Mouse (Mus musculus) c-Kit-positive CD71-positive TER-119-negative erythroid progenitor cells, embryonic 14.5 days (primary cell): Measurements from ENCODE around the gene Fcrl1.
"Not testable (repeated sequence)": the region's sequence is repeated elsewhere in the genome, so short reads cannot be mapped to it uniquely, and the experiment has no call there.

Experiments used
- DNase-seq: peaks from one replicate; pipeline ENCODE4 v3.0.0-alpha.2; 2013; ENCODE audit warnings: low read depth

The Fcrl1 gene

GRCm38 (mm10) chr3:87376195-87377165 lies at the start of gene Fcrl1:
Fcrl1 (plus strand) TSS chr3:87376387.
- DNase-seq = no peak

DNA sequence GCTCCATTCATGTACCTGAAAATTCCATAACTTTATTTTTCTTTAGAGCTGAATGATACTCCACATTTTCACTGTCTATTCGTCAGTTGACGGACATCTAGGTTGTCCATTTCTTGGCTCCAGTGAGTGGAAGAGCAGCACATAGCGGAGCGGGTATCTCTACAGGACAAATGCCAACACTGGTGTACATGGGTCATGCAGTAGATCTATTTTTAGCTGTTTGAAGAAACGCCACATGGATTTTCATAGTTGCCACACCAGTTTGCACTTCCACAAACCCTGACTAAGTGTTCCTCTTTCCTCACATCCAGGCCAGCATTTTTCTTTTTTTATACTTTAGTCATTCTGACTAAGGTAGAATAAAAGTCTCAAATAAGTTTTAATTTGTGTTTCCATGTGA lies 38.3 kb upstream of the Fcrl1 start:
- DNase-seq = no peak

- not testable (repeated sequence) for DNase-seq
Measured at GRCm38 (mm10) chr3:87350992-87351391, 25.2 kb upstream of the Fcrl1 start.

DNA sequence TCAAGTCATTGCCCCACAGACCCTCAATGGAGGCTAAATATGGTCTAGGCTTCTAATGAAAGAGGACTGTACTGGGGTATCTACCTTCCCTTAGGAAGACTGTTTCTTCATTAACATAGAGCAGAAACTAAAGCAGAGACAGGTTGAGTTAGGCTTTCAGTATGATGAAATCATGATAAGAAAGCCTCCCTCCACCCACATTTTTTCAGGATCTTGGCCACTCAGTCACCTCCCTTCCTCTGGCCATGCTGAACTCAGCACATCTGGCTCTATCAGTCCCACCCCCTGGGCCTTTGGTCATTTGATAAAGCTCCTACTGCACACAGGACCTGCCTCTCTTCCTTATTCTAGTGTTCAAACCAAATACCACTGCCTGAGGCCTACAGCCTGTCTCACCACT lies 18.6 kb upstream of the Fcrl1 start, which contains the start of gene Cd5l:
Gene Cd5l (plus strand): TSS at position 301 of the 400 bp plus-strand sequence.
- no peak for DNase-seq

- no peak for DNase-seq
Measured at GRCm38 (mm10) chr3:87359215-87359614, 17.0 kb upstream of the Fcrl1 start.

- DNase-seq = no peak
Measured at GRCm38 (mm10) chr3:87360466-87360865, 15.7 kb upstream of the Fcrl1 start.

GRCm38 (mm10) chr3:87365691-87366090 lies 10.5 kb upstream of the Fcrl1 start:
- no peak for DNase-seq

- DNase-seq = no peak
Measured at GRCm38 (mm10) chr3:87367511-87367910, 8.7 kb upstream of the Fcrl1 start.

GRCm38 (mm10) chr3:87369181-87369580 lies 7.0 kb upstream of the Fcrl1 start:
- DNase-seq = no peak

DNA sequence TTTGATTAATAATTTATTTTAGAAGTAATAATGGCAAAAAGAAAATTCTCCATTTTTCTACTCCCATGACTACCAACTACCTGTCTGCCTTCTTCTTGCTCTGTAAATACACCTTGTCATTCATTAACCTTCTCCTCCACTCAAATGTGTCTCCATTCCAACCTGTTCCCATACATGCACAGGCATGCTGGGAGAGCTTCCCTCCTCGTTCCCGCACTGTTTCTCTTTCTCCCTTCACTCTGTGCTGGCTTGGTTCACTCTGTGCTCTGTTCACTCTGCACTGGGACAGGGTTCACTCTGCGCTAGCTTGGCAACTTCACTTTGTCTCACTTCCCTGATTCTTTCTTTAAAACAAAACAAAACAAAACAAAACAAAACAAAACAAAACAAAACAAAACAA lies 1.0 kb downstream of the Fcrl1 start:
- DNase-seq = no peak

DNA sequence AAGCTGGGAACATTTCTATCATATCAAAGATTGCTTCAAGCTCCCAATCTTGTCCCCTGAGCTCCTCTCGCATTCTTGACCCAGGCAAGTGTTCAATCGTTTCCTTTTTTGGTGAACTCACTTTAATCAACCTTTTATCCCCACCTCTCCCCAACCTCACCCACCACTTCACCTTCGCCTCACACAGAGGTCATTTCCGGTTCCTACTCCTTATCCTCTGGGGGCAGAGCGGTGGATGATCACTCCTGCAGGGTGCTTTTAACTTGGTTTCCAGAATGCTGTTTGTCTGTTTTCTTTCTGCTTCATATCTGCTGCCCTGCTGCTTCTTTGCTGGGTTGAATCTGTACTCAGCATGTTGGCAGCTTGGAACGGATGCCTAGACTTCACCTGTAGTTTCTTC lies 1.5 kb downstream of the Fcrl1 start:
- no peak for DNase-seq

DNA sequence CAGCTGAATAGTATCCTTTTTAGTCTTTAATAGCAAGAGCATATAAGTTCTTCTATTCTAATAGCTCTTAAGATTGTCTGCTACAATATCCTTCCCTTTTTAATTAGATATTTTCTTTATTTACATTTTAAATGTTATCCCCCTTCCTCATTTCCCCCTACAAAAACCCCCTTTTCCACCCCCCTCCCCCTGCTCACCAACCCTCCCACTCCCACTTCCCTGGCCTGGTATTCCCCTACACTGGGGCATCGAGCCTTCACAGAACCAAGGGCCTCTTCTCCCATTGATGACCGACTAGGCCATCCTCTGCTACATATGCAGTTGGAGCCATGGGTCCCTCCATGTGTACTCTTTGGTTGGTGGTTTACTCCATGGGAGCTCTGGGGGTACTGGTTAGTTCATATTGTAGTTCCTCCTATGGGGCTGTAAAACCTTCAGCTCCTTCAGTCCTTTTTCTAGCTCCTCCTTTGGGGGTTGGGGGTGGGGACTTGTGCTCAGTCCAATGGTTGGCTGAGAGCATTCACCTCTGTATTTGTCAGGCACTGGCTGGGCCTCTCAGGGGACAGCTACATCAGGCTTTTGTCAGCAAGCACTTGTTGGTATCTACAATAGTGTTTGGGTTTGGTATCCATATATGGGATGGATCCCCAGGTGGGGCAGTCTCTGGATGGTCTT lies 3.6 kb downstream of the Fcrl1 start:
- DNase-seq = not testable (repeated sequence)

DNA sequence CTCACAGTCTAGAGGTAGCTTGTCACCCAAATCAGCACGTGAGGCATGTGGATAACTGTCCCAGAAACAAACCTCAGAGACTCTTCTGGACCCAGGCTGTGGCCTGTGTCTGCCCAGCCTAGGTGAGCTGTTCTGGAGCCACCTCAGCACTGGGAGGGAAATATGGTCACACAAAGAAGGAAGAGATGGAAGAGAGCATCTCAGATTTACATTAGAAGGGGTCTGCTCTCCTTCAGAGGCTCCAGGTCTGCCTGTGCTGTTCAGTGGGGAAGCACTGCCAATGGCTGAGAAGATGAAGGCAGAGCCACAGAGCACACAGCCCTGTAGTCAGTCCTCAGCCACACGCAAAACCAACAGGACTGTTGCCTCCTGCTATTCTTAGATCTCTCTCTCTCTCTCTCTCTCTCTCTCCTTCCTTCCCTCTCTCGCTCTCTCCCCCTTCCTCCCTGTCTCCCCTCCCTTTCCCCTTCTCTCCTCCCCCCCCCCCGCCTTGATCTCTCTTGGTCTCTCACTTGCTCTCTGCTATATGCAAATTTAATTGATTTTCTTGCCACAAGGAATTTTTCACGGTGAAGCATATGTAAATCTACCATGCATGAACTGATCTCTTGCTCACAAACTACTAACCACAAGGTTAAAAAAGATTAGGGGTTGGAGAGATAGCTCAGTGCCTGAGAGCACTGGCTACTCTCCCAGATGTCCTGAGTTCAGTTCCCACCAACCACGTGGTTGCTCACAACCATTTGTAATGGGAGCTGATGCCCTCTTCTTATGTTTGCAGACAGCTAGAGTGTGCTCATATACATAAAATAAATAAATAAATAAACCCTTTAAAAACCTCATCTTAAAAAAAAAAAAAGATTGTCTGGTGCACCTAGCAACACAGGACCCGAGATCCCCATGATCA lies 5.9 kb downstream of the Fcrl1 start:
- no peak for DNase-seq

DNA sequence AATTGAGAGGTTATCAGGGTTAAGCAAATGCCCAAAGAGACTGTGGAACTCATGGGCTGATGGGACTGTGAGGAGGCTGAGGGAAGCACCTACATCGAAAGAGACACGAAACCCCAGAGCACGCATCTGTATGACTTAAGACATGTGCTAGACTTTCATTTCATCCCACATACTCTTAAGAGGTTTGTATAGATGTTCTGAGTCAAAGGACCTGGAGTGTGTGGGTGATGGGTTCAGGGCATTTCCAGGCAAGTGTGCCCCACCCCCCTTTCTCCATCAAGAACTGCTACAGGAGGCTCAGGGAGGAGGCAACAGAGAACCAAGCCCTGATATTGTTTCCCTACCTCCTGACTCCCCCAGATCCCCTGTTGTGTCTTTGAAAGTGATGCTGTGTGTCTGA lies 7.1 kb downstream of the Fcrl1 start:
- DNase-seq = no peak

DNA sequence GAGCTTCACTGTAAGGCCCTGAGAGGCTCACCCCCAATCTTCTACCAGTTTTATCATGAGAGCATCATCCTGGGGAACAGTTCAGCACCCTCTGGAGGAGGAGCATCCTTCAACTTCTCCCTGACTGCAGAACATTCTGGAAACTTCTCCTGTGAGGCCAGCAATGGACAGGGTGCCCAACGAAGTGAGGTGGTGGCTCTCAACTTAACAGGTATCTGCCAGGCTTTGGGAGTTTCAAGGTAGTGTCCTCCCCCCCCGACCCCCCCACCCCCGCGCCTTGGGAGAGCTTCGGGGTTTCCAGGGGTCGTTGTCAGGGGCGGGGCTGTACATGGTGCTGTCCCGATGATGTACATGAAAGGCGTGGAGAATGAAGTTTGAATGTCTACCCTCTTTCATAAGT lies 8.9 kb downstream of the Fcrl1 start:
- DNase-seq = no peak

DNA sequence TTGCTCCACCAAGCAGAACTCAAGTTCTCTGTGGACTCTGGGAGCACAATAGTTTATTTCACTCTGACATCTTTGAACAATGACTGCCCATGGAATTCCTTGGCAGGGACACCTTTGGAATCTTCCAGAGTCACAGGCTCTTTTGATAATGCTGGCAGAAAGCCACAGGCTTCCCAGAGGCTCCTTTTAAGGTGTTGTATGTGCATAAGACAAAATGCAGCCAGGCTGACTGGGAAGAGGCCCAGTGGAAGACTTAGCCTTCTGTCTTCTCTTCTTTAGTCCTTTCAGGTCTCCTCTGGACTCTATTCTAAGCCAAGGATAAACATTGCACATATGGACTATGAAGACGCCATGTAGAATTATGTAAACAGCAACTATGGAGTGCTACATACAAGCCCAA lies 14.7 kb downstream of the Fcrl1 start:
- DNase-seq = no peak

GRCm38 (mm10) chr3:87398809-87399208 lies 22.6 kb downstream of the Fcrl1 start:
- no peak for DNase-seq

DNA sequence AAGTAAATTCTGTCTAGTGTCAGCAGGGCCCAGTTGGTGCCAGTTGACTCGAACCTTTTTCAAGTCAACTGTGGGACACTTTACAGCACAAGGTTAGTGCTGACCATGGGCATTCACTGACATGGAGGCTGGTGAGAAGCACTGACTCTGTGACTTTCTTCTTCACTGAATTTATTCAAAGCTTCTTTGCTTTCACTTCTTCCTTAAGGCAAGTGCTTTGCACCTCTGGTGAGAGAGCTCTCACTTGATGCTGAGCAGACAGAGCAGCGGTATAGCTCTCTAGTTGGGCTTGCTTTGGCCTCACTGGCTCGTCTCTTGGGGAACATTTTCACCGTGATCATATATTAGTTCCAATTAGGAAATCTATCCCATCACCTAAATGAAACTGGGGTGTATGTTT lies 23.7 kb downstream of the Fcrl1 start:
- DNase-seq = no peak

DNA sequence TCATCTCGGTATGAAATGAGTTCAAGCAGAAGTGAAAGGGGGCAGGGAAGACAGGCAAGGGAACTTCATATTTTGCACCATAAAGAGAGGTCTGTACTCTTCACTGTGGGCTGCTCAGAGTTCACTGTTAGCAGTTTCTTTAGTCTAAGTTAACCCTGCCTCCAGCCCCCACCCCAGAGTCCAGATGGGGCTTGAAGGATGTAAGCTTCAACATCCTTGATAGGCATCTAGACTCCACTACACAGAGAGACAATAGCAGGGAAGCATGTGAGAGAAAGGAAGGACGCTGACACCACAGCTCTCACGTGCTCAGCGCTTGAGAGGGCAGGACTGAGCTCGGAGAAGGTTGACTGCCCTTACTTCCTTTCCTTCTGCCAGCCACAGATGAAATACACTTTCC lies 25.1 kb downstream of the Fcrl1 start:
- no peak for DNase-seq

- peak; percentile 30 for DNase-seq
Measured at GRCm38 (mm10) chr3:87408171-87408570, 32.0 kb downstream of the Fcrl1 start.

GRCm38 (mm10) chr3:87409196-87409935 lies 33.2 kb downstream of the Fcrl1 start:
- DNase-seq = no peak
